Mouse (Mus musculus): ENCODE data around the gene Rgs17.

DNA sequence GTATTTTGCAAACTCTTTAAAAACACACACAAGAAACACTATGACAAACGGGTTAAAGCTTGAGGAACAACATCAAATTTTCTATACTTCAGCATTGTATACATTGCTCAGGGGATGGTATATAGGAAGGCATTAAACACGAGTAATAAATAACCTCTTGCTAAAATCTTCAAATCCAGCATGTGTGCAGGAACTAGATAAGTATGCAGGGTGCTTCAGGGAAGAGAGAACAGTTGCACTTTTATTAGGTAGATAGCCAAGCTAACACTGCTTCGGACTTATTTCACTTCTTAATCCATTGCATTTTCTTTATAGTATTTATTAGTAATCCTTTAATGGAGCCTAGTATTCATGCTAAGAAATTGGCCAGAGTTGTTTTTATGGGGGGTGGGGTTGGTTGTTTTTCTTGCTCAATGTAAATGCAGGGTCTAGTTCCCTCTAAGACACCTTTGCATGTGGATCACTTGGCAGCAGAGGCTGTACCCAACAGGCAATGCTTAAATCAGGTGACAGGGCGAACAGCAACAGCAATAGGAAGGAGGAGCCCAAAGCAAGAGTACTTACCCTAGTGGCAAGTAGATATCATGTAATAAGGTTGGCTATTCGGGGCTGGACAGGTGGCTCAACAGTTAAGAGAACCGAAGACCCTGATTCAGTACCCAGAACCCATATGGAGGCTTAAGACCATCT is 95.7 kb downstream of the Rgs17 start:
- TF ChIP-seq POLR2A (IDR thresholded peaks at IDR 0.05; ENCODE audit: insufficient read depth, low read depth, low read length) (no peak), CTCF (IDR thresholded peaks at IDR 0.05; ENCODE audit: insufficient read depth, low read depth, low read length) (no peak)
